Mouse (Mus musculus) layer of hippocampus, postnatal 36 days (tissue): Measurements from ENCODE around the gene Hist1h2af. TPM values are rescaled to one million over a fixed set of nuclear protein-coding genes. Genes with fewer than 3 reads are reported as not detected.

Experiments used
- DNase-seq, 2 experiments: peaks; one replicate each; pipeline ENCODE4 v3.0.0; 2022
- microRNA-seq, 2 experiments: library from miRNA; unstranded; fragments of <30 nt; microRNA quantifications; one replicate each; pipeline ENCODE4 v1.2.0; 2021
- total RNA-seq, 2 experiments: library from RNA; stranded (reverse); gene quantifications; 2 replicates each; pipeline ENCODE4 v1.2.3; 2021

Hist1h2af gene
- total RNA-seq, 2 experiments from 2014 or later = 12.2 to 14.4 TPM

- no peak for DNase-seq
Measured at GRCm38 (mm10) chr13:23576906-23577639, 43.4 kb downstream of the Hist1h2af start.

GRCm38 (mm10) chr13:23577835-23578234, 44.1 kb downstream of the Hist1h2af start:
- no peak for DNase-seq

- peak; percentile 96 to 97 for DNase-seq
Measured at GRCm38 (mm10) chr13:23581408-23582218, 47.9 kb downstream of the Hist1h2af start, which contains the start of gene Hist1h4d. Gene Hist1h4d (plus strand): TSS chr13:23581598.

GRCm38 (mm10) chr13:23582219-23583056, 48.7 kb downstream of the Hist1h2af start:
- no peak for DNase-seq

- DNase-seq = no peak
Measured at GRCm38 (mm10) chr13:23583387-23584068, 49.8 kb downstream of the Hist1h2af start.

Small RNA genes lying within 50 kb of the gene (microRNA-seq; reads per million reads assigned to microRNA genes)
- gene Gm44297 (0 reads per million in 2 experiments), gene Gm44359 (0 reads per million in 2 experiments), gene Gm44394 (0 reads per million in 2 experiments), gene n-TStga1 (0 reads per million in 2 experiments)

Other genes with a start within 250 kb of the Hist1h2af start
- 10 to 100 TPM; 37.7 to 38.8 TPM for gene Zfp322a, start 164.7 kb upstream of the Hist1h2af start, total RNA-seq
- 1 to 10 TPM; 7.9 to 8.7 TPM for gene Abt1, start 110.0 kb upstream of the Hist1h2af start, total RNA-seq
- gene Btn1a1, start 68.0 kb upstream of the Hist1h2af start, total RNA-seq = not detected
- gene Btn2a2, start 45.0 kb upstream of the Hist1h2af start, total RNA-seq = under 1 TPM; 0.51 to 0.80 TPM
- 100 to 1,000 TPM; 363 to 377 TPM for gene Hist1h4h, start 2.9 kb upstream of the Hist1h2af start, total RNA-seq
- 1 to 10 TPM; 3.9 to 4.9 TPM for gene Hist1h3g, start 1.5 kb downstream of the Hist1h2af start, total RNA-seq
- gene Hist1h2bh, start 9.5 kb downstream of the Hist1h2af start, total RNA-seq = 1 to 10 TPM; 1.1 to 1.2 TPM
- gene Hist1h3f, start 10.1 kb downstream of the Hist1h2af start, total RNA-seq = 10 to 100 TPM; 16.2 to 17.4 TPM
- 100 to 1,000 TPM; 143 to 156 TPM for gene Hist1h4f, start 17.7 kb downstream of the Hist1h2af start, total RNA-seq
- 1 to 10 TPM; 4.3 to 6.0 TPM for gene Hist1h1d, start 19.4 kb downstream of the Hist1h2af start, total RNA-seq
- gene Hist1h3e, start 28.5 kb downstream of the Hist1h2af start, total RNA-seq = 10 to 100 TPM; 47.8 to 49.2 TPM
- gene Hist1h2ae, start 37.3 kb downstream of the Hist1h2af start, total RNA-seq = 1 to 10 TPM; 5.6 to 6.4 TPM
- gene Hist1h2bg, start 37.5 kb downstream of the Hist1h2af start, total RNA-seq = 10 to 100 TPM; 74.7 to 86.4 TPM
- gene Hist1h2bf, start 40.3 kb downstream of the Hist1h2af start, total RNA-seq = 10 to 100 TPM; 30.2 to 30.9 TPM
- gene Hist1h2ad, start 40.5 kb downstream of the Hist1h2af start, total RNA-seq = 1 to 10 TPM; 5.2 to 9.9 TPM
- 10 to 100 TPM; 12.8 to 15.5 TPM for gene Hist1h3d, start 41.9 kb downstream of the Hist1h2af start, total RNA-seq
- gene Hist1h4d, start 47.7 kb downstream of the Hist1h2af start, total RNA-seq = 100 to 1,000 TPM; 132 to 135 TPM
- gene Hist1h2be, start 87.2 kb downstream of the Hist1h2af start, total RNA-seq = 10 to 100 TPM; 12.0 to 12.3 TPM
- 10 to 100 TPM; 42.1 to 46.4 TPM for gene Hist1h1e, start 88.7 kb downstream of the Hist1h2af start, total RNA-seq
- 1 to 10 TPM; 2.7 to 3.5 TPM for gene Hist1h2ac, start 150.0 kb downstream of the Hist1h2af start, total RNA-seq
- gene Hist1h2bc, start 150.3 kb downstream of the Hist1h2af start, total RNA-seq = 10 to 100 TPM; 50.8 to 57.7 TPM
- gene Hist1h1t, start 161.9 kb downstream of the Hist1h2af start, total RNA-seq = not detected
- 10 to 100 TPM; 95.4 to 98.7 TPM for gene Hist1h4c, start 164.5 kb downstream of the Hist1h2af start, total RNA-seq
- gene Hfe, start 176.9 kb downstream of the Hist1h2af start, total RNA-seq = 1 to 10 TPM; 1.7 to 3.0 TPM
- 10 to 100 TPM; 52.8 to 55.3 TPM for gene Hist1h1c, start 204.9 kb downstream of the Hist1h2af start, total RNA-seq
- 1 to 10 TPM; 2.5 to 5.2 TPM for gene Hist1h3c, start 211.7 kb downstream of the Hist1h2af start, total RNA-seq
- gene Hist1h2bb, start 212.8 kb downstream of the Hist1h2af start, total RNA-seq = 10 to 100 TPM; 23.0 to 24.2 TPM
- gene Hist1h2ab, start 217.2 kb downstream of the Hist1h2af start, total RNA-seq = 10 to 100 TPM; 29.8 to 37.0 TPM
- 10 to 100 TPM; 15.0 to 21.4 TPM for gene Hist1h3b, start 218.4 kb downstream of the Hist1h2af start, total RNA-seq
- 10 to 100 TPM; 83.9 to 89.6 TPM for gene Hist1h4b, start 223.1 kb downstream of the Hist1h2af start, total RNA-seq
- gene Hist1h4a, start 227.3 kb downstream of the Hist1h2af start, total RNA-seq = 10 to 100 TPM; 35.4 to 47.1 TPM
- gene Hist1h3a, start 228.5 kb downstream of the Hist1h2af start, total RNA-seq = 10 to 100 TPM; 37.3 to 46.3 TPM
- 10 to 100 TPM; 17.0 to 19.5 TPM for gene Hist1h1a, start 229.8 kb downstream of the Hist1h2af start, total RNA-seq
- gene Trim38, start 236.0 kb downstream of the Hist1h2af start, total RNA-seq = under 1 TPM in 1 of 2 experiments, not detected in 1; 0.18 TPM